22 mouse cellular contexts compared by ENCODE assay signal in the genomic region with DNA sequence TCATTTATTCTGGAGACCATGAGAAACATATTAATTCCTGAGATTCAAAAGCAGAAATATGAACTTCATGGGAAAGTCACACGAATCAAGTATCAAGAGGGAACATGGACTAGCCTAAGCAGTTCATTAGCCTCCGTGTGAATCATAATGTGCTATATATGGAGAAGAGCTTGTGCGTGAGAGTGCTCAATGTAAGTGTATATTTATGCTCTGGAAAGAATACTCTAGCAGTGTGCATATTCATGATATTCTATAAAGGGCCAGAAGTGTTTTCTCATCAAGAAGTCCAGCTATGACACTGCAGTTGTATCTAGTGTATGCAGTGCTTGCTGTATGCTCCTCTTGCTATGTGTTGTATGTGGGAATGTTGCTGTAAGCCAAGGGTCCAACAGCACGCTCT.
"Had no signal": no experiment of that assay in that cellular context is flagged by ENCODE, and none has a peak within 500 bp of the region (broad histone marks: within the 10 kb centered on the region; RNA-seq: fewer than 3 reads in every experiment).

No protein-coding gene starts in this region.

- ATAC-seq: hindbrain, embryonic 16.5 days; hindbrain, postnatal 0 days; inflammation-experienced regulatory T-cells, adult 6 months; intestine, embryonic 15.5 days; intestine, embryonic 16.5 days; intestine, postnatal 0 days had no signal

- DNase-seq: heart, postnatal 10 days; heart, postnatal 14 days; heart, postnatal 36 days; heart, postnatal 4 days; kidney, adult 11 months; kidney, adult 18-20 months; kidney, adult 2 months; kidney, adult 8-10 months; kidney, adult 9 months; kidney, postnatal 10 days; kidney, postnatal 14 days; kidney, postnatal 25 days; kidney, postnatal 36 days; kidney, postnatal 4 days; layer of hippocampus, adult 9-11 months; layer of hippocampus, postnatal 36 days had no signal
